Mouse (Mus musculus) right cerebral cortex, postnatal 14 days (tissue): ENCODE results near the gene Dph7.
"Not testable (repeated sequence)": the region's sequence is repeated elsewhere in the genome, so short reads cannot be mapped to it uniquely, and the experiment has no call there.

Experiments
- DNase-seq: peaks from one replicate; pipeline ENCODE4 v3.0.0; 2022

Dph7 gene

GRCm38 (mm10) chr2:24974452-24974851, 12.3 kb downstream of the Dph7 start:
- not testable (repeated sequence) for DNase-seq

DNA sequence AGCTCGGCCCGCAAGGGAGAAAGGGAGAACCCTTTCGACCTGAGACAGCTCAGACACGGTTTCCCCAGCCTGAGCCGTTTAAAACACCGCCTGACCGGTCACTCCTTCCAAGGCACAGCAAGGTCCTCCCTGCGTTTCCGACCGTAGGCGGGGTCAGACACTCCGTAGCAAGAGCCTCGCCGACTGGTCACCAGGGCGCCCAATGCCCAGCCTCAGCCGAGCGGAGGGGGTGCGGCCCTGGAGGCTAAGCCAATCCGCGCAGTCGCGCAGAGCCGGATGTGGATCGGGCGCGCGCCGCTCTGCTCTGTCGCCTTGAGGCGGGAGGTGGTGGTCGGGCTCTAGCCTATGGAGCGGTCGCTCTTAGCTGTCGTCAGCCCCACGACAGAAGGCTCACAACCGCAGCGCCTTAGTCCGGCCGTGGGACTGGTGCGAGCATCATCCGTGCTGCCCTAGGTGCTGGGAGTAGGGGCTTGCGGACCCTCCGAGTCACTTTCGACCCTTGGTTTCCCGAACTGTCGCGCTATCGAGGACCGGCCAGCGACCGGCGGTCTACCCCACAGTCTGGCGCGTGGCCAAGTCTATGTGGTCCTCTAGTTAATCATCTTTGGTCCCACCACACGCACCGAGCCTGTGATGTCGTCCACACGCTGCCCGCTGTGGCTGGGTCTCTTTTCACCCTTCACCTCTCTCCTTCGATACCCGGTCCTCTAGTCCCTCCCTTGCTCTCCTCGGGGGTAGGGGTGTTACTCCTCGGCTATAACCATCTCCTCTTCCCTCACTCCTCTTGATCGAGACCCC, 12.9 kb downstream of the Dph7 start, which contains the start of gene Mrpl41:
Gene Mrpl41 (minus strand): TSS at position 193 of the 798 bp plus-strand sequence.
- peak; percentile 96 for DNase-seq

- DNase-seq, result peak; percentile 53
Measured at GRCm38 (mm10) chr2:24975704-24976297, 13.6 kb downstream of the Dph7 start, which contains the start of gene Pnpla7. Pnpla7 (plus strand) TSS chr2:24976033.

- DNase-seq, result no peak
Measured at GRCm38 (mm10) chr2:24976960-24977359, 14.8 kb downstream of the Dph7 start.

- no peak for DNase-seq
Measured at GRCm38 (mm10) chr2:24987762-24988161, 25.6 kb downstream of the Dph7 start.

- DNase-seq, result peak; percentile 20
Measured at GRCm38 (mm10) chr2:24995332-24995731, 33.1 kb downstream of the Dph7 start.

DNA sequence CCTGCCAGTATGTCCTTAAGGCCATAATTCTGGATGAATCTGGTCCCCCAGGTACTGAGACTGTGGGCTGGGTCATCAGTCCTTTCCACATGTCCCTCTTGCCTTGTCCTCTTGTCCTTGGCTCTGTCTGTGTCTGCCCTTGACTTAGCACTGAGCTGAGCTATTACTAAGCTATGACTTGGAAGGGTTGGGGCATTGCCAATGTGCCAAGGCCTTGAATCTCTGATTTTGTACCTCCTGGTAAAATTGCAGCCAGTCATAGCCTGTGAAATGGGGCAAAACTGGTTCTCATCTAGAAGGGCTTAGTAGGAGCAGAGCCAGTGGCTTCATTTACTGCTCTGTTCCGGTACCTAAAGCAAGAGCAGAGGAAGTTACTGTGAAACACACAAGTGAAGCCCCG, 34.3 kb downstream of the Dph7 start:
- DNase-seq, result no peak

DNA sequence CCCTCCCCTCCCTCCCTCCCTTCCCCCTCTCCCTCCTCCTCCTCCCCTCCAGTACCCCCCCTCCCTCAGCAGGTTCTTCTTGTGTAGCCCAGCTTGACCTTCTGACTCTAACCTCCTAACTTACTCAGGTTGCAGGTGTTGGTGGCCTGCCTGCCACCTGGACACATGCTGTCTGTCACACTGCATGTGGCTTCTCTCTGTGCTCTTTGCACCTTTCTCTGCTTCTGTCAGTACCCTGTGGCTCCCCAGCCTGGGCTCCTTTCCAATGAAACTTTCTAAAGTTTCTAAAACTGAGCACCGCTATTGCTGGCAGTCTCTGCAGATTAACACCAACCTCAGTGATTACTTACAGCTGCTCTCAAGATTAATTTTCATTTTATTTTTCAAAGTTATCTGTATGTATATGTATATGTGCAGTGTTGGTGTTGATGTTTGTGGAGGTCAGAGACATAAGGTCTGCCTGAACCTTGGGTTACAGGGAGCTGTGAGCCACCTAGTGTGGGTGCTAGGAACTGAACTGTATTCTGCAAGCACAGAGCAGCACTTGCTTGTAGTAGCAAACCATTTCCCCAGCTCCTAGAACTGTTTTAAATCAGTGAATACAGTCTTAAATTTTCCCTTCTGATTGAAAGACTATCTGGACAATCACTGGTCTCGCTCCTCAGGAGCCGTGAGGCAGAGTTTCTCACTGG, 38.5 kb downstream of the Dph7 start:
- peak; percentile 39 for DNase-seq

GRCm38 (mm10) chr2:25003946-25004786, 42.0 kb downstream of the Dph7 start:
- no peak for DNase-seq

GRCm38 (mm10) chr2:25006767-25007166, 44.6 kb downstream of the Dph7 start:
- no peak for DNase-seq

GRCm38 (mm10) chr2:25008250-25008649, 46.0 kb downstream of the Dph7 start:
- DNase-seq, result no peak
